Mouse (Mus musculus) embryonic facial prominence, embryonic 12.5 days (tissue): ENCODE results near the gene Rpl36. TPM values are rescaled to one million over a fixed set of nuclear protein-coding genes. Genes with fewer than 3 reads are reported as not detected.
"Not testable (repeated sequence)": the region's sequence is repeated elsewhere in the genome, so short reads cannot be mapped to it uniquely, and the experiment has no call there.

Source experiments
- ATAC-seq: fragments of 200-750 bp; cut with Nextera tagmentation; 2 replicates; pipeline ENCODE4 v1.8.0; 2017; ENCODE audit not compliant: insufficient number of reproducible peaks, insufficient read depth, low FRiP score, low TSS enrichment
- H3K27ac ChIP-seq: fragments of 300-500 bp; sonication (generic); 2 replicates; pipeline ENCODE4 v1.5.1; 2016; ENCODE audit warnings: mild to moderate bottlenecking
- H3K27me3 ChIP-seq: fragments of 300-500 bp; sonication (generic); 2 replicates; pipeline ENCODE4 v1.6.1; 2016; ENCODE audit warnings: mild to moderate bottlenecking, moderate library complexity
- H3K36me3 ChIP-seq: fragments of 300-500 bp; sonication (generic); 2 replicates; pipeline ENCODE4 v1.6.1; 2016; ENCODE audit warnings: mild to moderate bottlenecking
- H3K4me1 ChIP-seq: fragments of 300-500 bp; sonication (generic); 2 replicates; pipeline ENCODE4 v1.6.1; 2016
- H3K4me2 ChIP-seq: fragments of 300-500 bp; sonication (generic); replicated peaks from 2 replicates; pipeline ENCODE4 v1.6.1; 2016; ENCODE audit warnings: mild to moderate bottlenecking, moderate library complexity
- H3K4me3 ChIP-seq: fragments of 300-500 bp; sonication (generic); 2 replicates; pipeline ENCODE4 v1.5.1; 2016; ENCODE audit warnings: mild to moderate bottlenecking
- H3K9ac ChIP-seq: fragments of 300-500 bp; sonication (generic); 2 replicates; pipeline ENCODE4 v1.6.1; 2016; ENCODE audit warnings: mild to moderate bottlenecking, moderate library complexity
- H3K9me3 ChIP-seq: fragments of 300-500 bp; sonication (generic); 2 replicates; pipeline ENCODE4 v1.6.1; 2016; ENCODE audit warnings: mild to moderate bottlenecking, moderate library complexity
- WGBS: fragments of 180-500 bp; shearing (Covaris S2); methylation state at CpG from one replicate; pipeline ENCODE4 v1.1.7; 2016; 5-methylcytosine and 5-hydroxymethylcytosine counted together
- polyA plus RNA-seq: library from polyadenylated mRNA; unstranded; fragments of >200 nt; fragmentation: Nextera tagmentation; extraction: Ambion mirVana; gene quantifications from 2 replicates; pipeline ENCODE4 v1.2.1, GENCODE M21; 2016

The Rpl36 gene
- polyA plus RNA-seq, 1 experiment from 2014 or later = 1,591 TPM

DNA sequence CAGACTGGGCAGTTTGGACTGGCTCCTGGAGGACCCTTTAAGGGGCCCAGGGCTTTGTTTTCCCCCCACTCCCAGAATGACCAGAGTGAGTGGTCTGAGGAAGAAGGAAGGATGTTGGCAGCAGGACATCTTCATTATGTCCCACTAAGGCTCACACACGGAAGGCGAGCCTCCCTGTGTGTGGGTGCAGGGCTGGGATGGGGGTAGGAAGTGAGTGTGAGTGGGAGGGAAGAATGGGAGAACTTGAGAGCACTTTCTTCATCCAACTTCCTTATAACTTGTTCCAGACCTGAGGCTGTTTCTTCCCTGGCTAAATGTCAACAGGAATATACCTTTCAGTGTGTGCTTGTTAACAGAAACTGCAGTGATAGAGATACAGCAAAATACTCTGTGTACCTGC, 1.9 kb upstream of the Rpl36 start:
- no peak for ATAC-seq
- H3K36me3 ChIP-seq = peaks cover 36% of the 10 kb centered on the region
- no peaks in the 10 kb centered on the region for H3K9me3 ChIP-seq
- 75% methylated on average over 2 of the region's 2 CpGs for WGBS
- no peaks in the 10 kb centered on the region for H3K27me3 ChIP-seq
- 0 out of 2 replicates have a peak overlapping the region, but pooled peaks have one; percentile 6 for H3K4me3 ChIP-seq
- no peak overlapping the region for H3K4me2 ChIP-seq
- peaks cover 31% of the 10 kb centered on the region for H3K4me1 ChIP-seq
- no peak overlapping the region for H3K9ac ChIP-seq
- no peak overlapping the region for H3K27ac ChIP-seq

DNA sequence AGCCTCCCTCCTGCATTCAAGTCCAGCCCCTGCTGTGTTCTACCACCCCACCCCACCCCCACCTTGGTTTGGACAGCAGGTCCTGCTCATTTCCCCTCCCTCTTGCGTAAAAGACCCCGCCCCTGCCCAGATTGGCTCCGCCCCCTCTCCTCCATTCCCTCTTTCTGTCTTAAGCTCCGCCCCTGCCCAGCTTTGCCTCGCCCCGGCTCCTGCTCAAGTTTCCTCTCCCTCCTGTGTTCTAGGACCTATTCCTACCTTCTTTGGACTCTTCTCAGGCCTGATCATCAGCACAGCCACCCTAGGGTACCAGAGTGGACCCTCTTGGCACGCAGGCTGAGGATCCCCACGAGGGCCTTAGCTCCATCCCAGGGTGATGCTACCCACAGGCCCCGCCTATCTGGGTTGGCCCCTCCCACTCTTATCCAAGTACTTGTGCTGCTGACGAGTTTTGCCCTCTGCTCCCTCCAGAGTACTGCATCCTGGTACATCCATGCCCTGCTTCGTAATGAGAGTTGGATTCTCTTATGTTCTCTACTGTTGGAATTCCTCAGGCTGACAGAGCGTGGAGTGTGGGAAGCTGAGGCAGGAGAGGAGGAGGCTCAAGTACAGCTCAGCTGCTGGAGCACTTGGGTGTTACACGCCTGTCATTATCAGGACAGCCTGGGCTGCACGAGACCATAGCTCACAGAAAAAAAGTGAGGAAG, 1.2 kb upstream of the Rpl36 start:
- Histone ChIP-seq H3K4me2 (no peak overlapping the region), H3K27ac (no peak overlapping the region), H3K36me3 (peaks cover 36% of the 10 kb centered on the region), H3K27me3 (no peaks in the 10 kb centered on the region), H3K4me1 (peaks cover 31% of the 10 kb centered on the region), H3K9ac (0 out of 2 replicates have a peak overlapping the region, but pooled peaks have one; percentile 2), H3K9me3 (no peaks in the 10 kb centered on the region), H3K4me3 (no peak overlapping the region)
- WGBS = 16% methylated on average over 14 of the region's 14 CpGs
- no peak for ATAC-seq

- H3K4me3 ChIP-seq, H3K27me3 ChIP-seq, H3K9ac ChIP-seq, H3K27ac ChIP-seq, H3K4me2 ChIP-seq, ATAC-seq, H3K9me3 ChIP-seq: not testable (repeated sequence)
- 75% methylated on average over 10 of the region's 10 CpGs for WGBS
- Histone ChIP-seq H3K4me1 (peaks cover 31% of the 10 kb centered on the region), H3K36me3 (peaks cover 36% of the 10 kb centered on the region)
Observed at GRCm38 (mm10) chr17:56612565-56612939, 664 bp upstream of the Rpl36 start.

- H3K27me3 ChIP-seq, H3K9me3 ChIP-seq, ATAC-seq: not testable (repeated sequence)
- H3K27ac ChIP-seq = peak overlapping the region; percentile 94; the same call in 1 of the 2 replicates
- peak overlapping the region; percentile 96 for H3K4me2 ChIP-seq
- peaks cover 24% of the 10 kb centered on the region for H3K4me1 ChIP-seq
- under 1% methylated on average over 26 of the region's 26 CpGs for WGBS
- H3K9ac ChIP-seq = peak overlapping the region; percentile 83
- H3K4me3 ChIP-seq = peak overlapping the region; percentile 68
- peaks cover 47% of the 10 kb centered on the region for H3K36me3 ChIP-seq
Observed at GRCm38 (mm10) chr17:56613893-56614292, 677 bp downstream of the Rpl36 start.

DNA sequence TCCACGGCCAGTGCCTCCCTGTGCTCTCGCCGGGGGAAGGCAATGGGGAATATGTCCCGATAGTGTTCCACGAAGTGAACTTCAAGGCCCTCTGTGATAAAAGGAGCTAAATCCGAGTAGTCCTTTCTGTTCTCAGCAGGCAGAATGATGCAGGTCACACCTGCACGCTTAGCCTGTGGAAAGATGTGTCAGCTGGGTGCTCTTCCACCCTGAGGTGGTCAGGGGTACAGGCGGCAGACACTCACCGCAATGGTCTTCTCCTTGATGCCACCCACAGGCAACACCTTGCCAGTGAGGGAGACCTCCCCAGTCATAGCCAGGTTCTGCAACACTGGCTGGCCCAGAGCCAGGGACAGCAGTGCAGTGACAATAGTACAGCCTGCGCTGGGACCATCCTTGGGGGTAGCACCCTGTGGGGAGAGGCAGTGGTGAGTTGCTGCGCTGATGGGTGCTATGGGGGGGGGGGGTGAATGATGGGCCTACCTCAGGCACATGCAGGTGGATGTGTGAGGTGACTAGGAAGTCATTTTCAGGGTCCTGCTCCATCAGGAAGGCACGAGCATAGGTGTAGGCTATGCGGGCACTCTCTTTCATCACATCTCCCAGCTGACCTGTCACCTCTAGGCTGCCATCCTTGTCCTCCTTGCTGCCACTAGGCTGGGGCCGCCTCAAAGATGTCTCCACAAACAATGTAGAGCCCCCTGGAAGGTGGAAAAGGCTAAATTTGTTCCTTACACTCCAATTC, 1.3 kb downstream of the Rpl36 start:
- H3K9ac ChIP-seq = peak overlapping the region; percentile 83
- peak overlapping the region; percentile 96 for H3K4me2 ChIP-seq
- no peaks in the 10 kb centered on the region for H3K9me3 ChIP-seq
- H3K36me3 ChIP-seq = peaks cover 54% of the 10 kb centered on the region
- no peak overlapping the region for H3K27ac ChIP-seq
- H3K4me3 ChIP-seq = peak overlapping the region; percentile 68
- no peak for ATAC-seq
- peaks cover 23% of the 10 kb centered on the region for H3K4me1 ChIP-seq
- WGBS = 33% methylated on average over 14 of the region's 14 CpGs
- H3K27me3 ChIP-seq = no peaks in the 10 kb centered on the region

GRCm38 (mm10) chr17:56615136-56615784, 2.0 kb downstream of the Rpl36 start:
- H3K4me3 ChIP-seq = peak overlapping the region; percentile 68
- H3K36me3 ChIP-seq = peaks cover 61% of the 10 kb centered on the region
- H3K27ac ChIP-seq = no peak overlapping the region
- H3K9ac ChIP-seq = peak overlapping the region; percentile 83
- H3K4me1 ChIP-seq = peaks cover 22% of the 10 kb centered on the region
- no peaks in the 10 kb centered on the region for H3K9me3 ChIP-seq
- ATAC-seq = no peak
- peak overlapping the region; percentile 96 for H3K4me2 ChIP-seq
- H3K27me3 ChIP-seq = no peaks in the 10 kb centered on the region
- 87% methylated on average over 11 of the region's 11 CpGs for WGBS

GRCm38 (mm10) chr17:56615792-56616191, 2.6 kb downstream of the Rpl36 start:
- WGBS = 93% methylated on average over 4 of the region's 4 CpGs
- H3K27me3 ChIP-seq = no peaks in the 10 kb centered on the region
- no peak for ATAC-seq
- no peak overlapping the region for H3K9ac ChIP-seq
- H3K4me3 ChIP-seq = no peak overlapping the region
- H3K36me3 ChIP-seq = peaks cover 66% of the 10 kb centered on the region
- no peak overlapping the region for H3K27ac ChIP-seq
- no peak overlapping the region for H3K4me2 ChIP-seq
- peaks cover 18% of the 10 kb centered on the region for H3K4me1 ChIP-seq
- H3K9me3 ChIP-seq = no peaks in the 10 kb centered on the region

DNA sequence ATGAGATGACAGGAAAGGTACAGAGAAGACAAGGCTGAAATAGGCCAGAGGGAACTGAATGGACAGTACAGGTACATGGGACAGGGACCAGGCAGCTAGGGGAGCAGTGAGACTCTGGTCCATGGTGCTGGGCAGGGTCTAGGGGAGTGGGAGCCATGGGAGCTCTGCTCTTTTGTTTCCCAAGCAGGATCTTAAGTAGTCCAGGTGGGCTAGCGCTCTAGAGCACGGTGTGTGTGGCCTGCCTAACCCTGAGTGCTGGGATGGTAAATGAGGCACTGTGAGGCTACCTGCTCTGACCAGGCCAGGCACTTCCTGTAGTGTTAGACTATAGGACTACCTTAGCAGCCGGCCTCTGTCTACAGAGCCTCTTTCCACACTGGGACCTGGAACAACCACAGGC, 3.5 kb downstream of the Rpl36 start:
- Histone ChIP-seq H3K9ac (no peak overlapping the region), H3K27ac (no peak overlapping the region), H3K27me3 (no peaks in the 10 kb centered on the region), H3K4me2 (no peak overlapping the region), H3K4me3 (no peak overlapping the region), H3K9me3 (no peaks in the 10 kb centered on the region), H3K4me1 (peaks cover 18% of the 10 kb centered on the region), H3K36me3 (peaks cover 74% of the 10 kb centered on the region)
- WGBS = 77% methylated on average over 3 of the region's 3 CpGs
- ATAC-seq = no peak

GRCm38 (mm10) chr17:56617628-56618027, 4.4 kb downstream of the Rpl36 start:
- H3K4me1 ChIP-seq = peaks cover 15% of the 10 kb centered on the region
- H3K4me3 ChIP-seq = no peak overlapping the region
- no peak overlapping the region for H3K27ac ChIP-seq
- no peaks in the 10 kb centered on the region for H3K9me3 ChIP-seq
- ATAC-seq = no peak
- 92% methylated on average over 8 of the region's 8 CpGs for WGBS
- 0 out of 2 replicates have a peak overlapping the region, but pooled peaks have one; percentile 7 for H3K9ac ChIP-seq
- peaks cover 83% of the 10 kb centered on the region for H3K36me3 ChIP-seq
- H3K27me3 ChIP-seq = no peaks in the 10 kb centered on the region
- no peak overlapping the region for H3K4me2 ChIP-seq

- WGBS = 70% methylated on average over 3 of the region's 3 CpGs
- no peaks in the 10 kb centered on the region for H3K9me3 ChIP-seq
- peak overlapping the region; percentile 96; the same call in 1 of the 2 replicates for H3K4me3 ChIP-seq
- H3K36me3 ChIP-seq = peaks cover 29% of the 10 kb centered on the region
- H3K9ac ChIP-seq = no peak overlapping the region
- H3K27ac ChIP-seq = no peak overlapping the region
- peaks cover 17% of the 10 kb centered on the region for H3K4me1 ChIP-seq
- no peak for ATAC-seq
- H3K4me2 ChIP-seq = peak overlapping the region; percentile 94; the same call in 1 of the 2 replicates
- H3K27me3 ChIP-seq = no peaks in the 10 kb centered on the region
Observed at GRCm38 (mm10) chr17:56625495-56625894, 12.3 kb downstream of the Rpl36 start.

DNA sequence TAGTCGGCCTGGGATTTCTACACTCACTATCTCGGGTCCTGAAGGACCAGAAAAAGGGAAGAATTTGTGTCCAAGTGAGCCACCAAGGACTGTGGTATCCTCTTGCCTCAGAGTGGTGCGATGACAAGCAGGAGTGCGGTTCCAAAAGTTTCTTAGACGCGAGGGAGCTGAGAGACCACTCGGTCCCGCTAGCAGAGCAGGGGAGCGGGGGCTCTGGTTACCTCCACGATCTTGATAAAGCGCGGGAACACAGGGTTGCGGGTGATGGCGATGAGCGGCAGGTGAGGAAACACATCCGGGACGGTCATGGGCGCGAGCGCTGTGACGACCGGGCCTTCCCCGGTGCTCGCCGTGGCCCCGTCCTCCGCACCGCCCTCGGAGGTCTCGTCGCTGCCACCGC, 13.0 kb downstream of the Rpl36 start:
- Histone ChIP-seq H3K4me2 (peak overlapping the region; percentile 94), H3K36me3 (peaks cover 22% of the 10 kb centered on the region), H3K9ac (peak overlapping the region; percentile 92), H3K4me1 (peaks cover 17% of the 10 kb centered on the region), H3K9me3 (no peaks in the 10 kb centered on the region), H3K27me3 (no peaks in the 10 kb centered on the region), H3K27ac (peak overlapping the region; percentile 70; the same call in 1 of the 2 replicates), H3K4me3 (peak overlapping the region; percentile 96)
- ATAC-seq = no peak
- WGBS = under 1% methylated on average over 24 of the region's 32 CpGs
